Mouse (Mus musculus) liver, postnatal 0 days (tissue): ENCODE results near the gene Pde1a.

ENCODE experiments used
- CTCF ChIP-seq: sonication (generic); IDR thresholded peaks from 2 replicates; pipeline ENCODE4 v1.5.1; 2016; ENCODE audit warnings: antibody characterized with exemption, low read depth
- EP300 ChIP-seq: IDR thresholded peaks from 2 replicates; pipeline ENCODE4 v1.6.1; 2016; ENCODE audit warnings: antibody characterized with exemption, low read depth, mild to moderate bottlenecking

DNA sequence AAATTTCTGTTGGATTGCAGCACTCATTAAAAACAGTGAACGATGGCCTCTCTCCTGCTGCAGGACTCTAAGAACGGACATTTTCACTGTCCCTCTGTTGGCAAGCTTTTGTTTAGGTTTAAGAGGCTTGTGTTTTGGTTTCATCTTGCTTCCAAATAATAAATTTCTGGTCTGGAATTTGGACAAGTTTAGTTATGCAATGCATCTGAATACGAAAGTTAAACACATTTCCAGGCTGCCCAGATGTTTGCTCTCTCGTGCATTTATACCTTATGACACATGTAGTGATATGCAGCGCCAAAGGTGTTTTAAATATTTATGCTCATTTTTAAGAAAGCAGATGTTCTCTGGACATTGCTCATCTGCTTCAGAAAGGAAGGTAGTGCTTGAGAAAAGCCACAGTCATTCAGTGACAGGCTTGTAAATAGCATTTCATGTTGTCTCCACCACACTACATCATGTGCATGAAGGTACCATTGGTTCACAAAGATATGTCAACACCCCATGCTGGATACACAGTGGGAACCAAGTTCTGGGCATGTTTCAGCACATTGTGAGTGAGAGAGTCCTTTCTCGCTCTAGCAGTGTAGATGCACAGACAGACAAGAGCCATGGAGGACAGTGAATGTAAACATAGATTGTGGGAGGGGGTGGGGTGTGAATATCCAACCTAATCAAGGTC lies 171.5 kb downstream of the Pde1a start:
- TF ChIP-seq CTCF (no peak), EP300 (no peak)
